In genomic region chr1:71556688-71557612, GRCm38 (mm10) we compare ENCODE assay signal across 8 mouse cellular contexts. TPM values are rescaled to one million over a fixed set of nuclear protein-coding genes. Genes with fewer than 3 reads are reported as not detected.
A peak's percentile ranks its signal among the peaks of the same experiment; 100 is the strongest.
DNase-seq lines count a peak whose midpoint lies in the region; ATAC-seq and TF ChIP-seq lines count a peak whose summit lies in the region.

Atic (plus strand) TSS chr1:71557150.

- under 1% methylated on average over 50 of the region's 55 CpGs for WGBS in kidney, embryonic 14.5 days
- under 1% methylated on average over 55 of the region's 55 CpGs for WGBS in limb, embryonic 15.5 days

- peak within 1 kb of the TSS; percentile 33 for H3K27ac ChIP-seq in bone marrow macrophage, adult 2 months (ENCODE audit: insufficient read depth, low read depth, low read length)
- peak within 1 kb of the TSS; percentile 38; the same call in 1 of the 2 replicates for H3K27ac ChIP-seq in embryonic fibroblast, embryonic 13.5 days (ENCODE audit: insufficient read depth, low read length)
- H3K27ac ChIP-seq in kidney, embryonic 14.5 days (ENCODE audit: low read depth, low read length), result peak within 1 kb of the TSS; percentile 79
- peak within 1 kb of the TSS; percentile 84 for H3K27ac ChIP-seq in limb, embryonic 15.5 days

- peak within 1 kb of the TSS; percentile 72 for H3K9ac ChIP-seq in kidney, embryonic 14.5 days (ENCODE audit: low read depth, low read length)
- peak within 1 kb of the TSS; percentile 74 for H3K9ac ChIP-seq in limb, embryonic 15.5 days

- DNase-seq in A20 (ENCODE audit: low read depth, low spot score), result peak; percentile 98
- DNase-seq in heart, adult 9 months (ENCODE audit: low spot score in 2 of 2), result peak; percentile 92 to 94
- DNase-seq in monocyte, adult 2 months (ENCODE audit: low read depth in 1 of 2, low spot score in 2 of 2), result peak; percentile 83 to 87
- peak; percentile 90 to 91 for DNase-seq in spleen, postnatal 36 days (ENCODE audit: low spot score in 2 of 2)

- peaks cover 5% of the 10 kb centered on the region for H3K4me1 ChIP-seq in bone marrow macrophage, adult 2 months (ENCODE audit: control insufficient read depth, insufficient read depth, low read length)
- H3K4me1 ChIP-seq in embryonic fibroblast, embryonic 13.5 days (ENCODE audit: control insufficient read depth, insufficient read depth, low read length), result peaks cover 4% of the 10 kb centered on the region
- no peaks in the 10 kb centered on the region for H3K4me1 ChIP-seq in kidney, embryonic 14.5 days (ENCODE audit: control insufficient read depth, insufficient read depth, low read length)
- peaks cover 9% of the 10 kb centered on the region; the same call in 1 of the 2 replicates for H3K4me1 ChIP-seq in limb, embryonic 15.5 days

- no peak for TF ChIP-seq CTCF in bone marrow macrophage, adult 2 months (IDR thresholded peaks at IDR 0.05; ENCODE audit: low read depth, low read length)
- no peak for TF ChIP-seq CTCF in embryonic fibroblast, embryonic 13.5 days (IDR thresholded peaks at IDR 0.05; ENCODE audit: borderline replicate concordance, insufficient read depth, low read length)

- peak within 1 kb of the TSS; percentile 70 for H3K4me2 ChIP-seq in kidney, embryonic 14.5 days (replicated peaks; ENCODE audit: low read depth, low read length)
- H3K4me2 ChIP-seq in limb, embryonic 15.5 days, result peak within 1 kb of the TSS; percentile 88

- ATAC-seq in kidney, embryonic 14.5 days (ENCODE audit: low FRiP score, low TSS enrichment), result peak; percentile 100
- peak; percentile 99 for ATAC-seq in limb, embryonic 15.5 days (ENCODE audit: insufficient number of reproducible peaks, low FRiP score, low TSS enrichment, low read depth)

- H3K4me3 ChIP-seq in bone marrow macrophage, adult 2 months (ENCODE audit: insufficient read depth, low read length), result peak within 1 kb of the TSS; percentile 70
- peak within 1 kb of the TSS; percentile 80 for H3K4me3 ChIP-seq in embryonic fibroblast, embryonic 13.5 days (ENCODE audit: insufficient read depth, low read length)
- H3K4me3 ChIP-seq in kidney, embryonic 14.5 days (ENCODE audit: low read length), result peak within 1 kb of the TSS; percentile 53
- H3K4me3 ChIP-seq in limb, embryonic 15.5 days, result peak within 1 kb of the TSS; percentile 75

- 0 out of 2 replicates have a peak, but pooled peaks have one; percentile 12 for TF ChIP-seq POLR2A in bone marrow macrophage, adult 2 months (IDR thresholded peaks at IDR 0.05; ENCODE audit: borderline replicate concordance, low read depth, low read length)
- TF ChIP-seq POLR2A in embryonic fibroblast, embryonic 13.5 days (IDR thresholded peaks at IDR 0.05; ENCODE audit: low read depth, low read length), result peak; percentile 89

- H3K9me3 ChIP-seq in kidney, embryonic 14.5 days (ENCODE audit: control insufficient read depth, low read length), result no peaks in the 10 kb centered on the region; the same call in 1 of the 2 replicates
- no peaks in the 10 kb centered on the region for H3K9me3 ChIP-seq in limb, embryonic 15.5 days

- peaks cover 23% of the 10 kb centered on the region for H3K36me3 ChIP-seq in kidney, embryonic 14.5 days (ENCODE audit: control insufficient read depth, insufficient read depth, low read length)
- H3K36me3 ChIP-seq in limb, embryonic 15.5 days, result peaks cover 28% of the 10 kb centered on the region

- no peaks in the 10 kb centered on the region for H3K27me3 ChIP-seq in kidney, embryonic 14.5 days (ENCODE audit: control insufficient read depth, insufficient read depth, low read length)
- no peaks in the 10 kb centered on the region for H3K27me3 ChIP-seq in limb, embryonic 15.5 days

RNA-seq across cellular contexts. Expression of gene Atic, which starts in this region (rescaled TPM):
- polyA plus RNA-seq in bone marrow macrophage, adult 2 months (2012; ENCODE audit: insufficient read depth, insufficient read length, missing spikeins), result 16.6 and 16.8 TPM in 2 replicates
- 73.8 and 88.5 TPM in 2 replicates for polyA plus RNA-seq in embryonic fibroblast, embryonic 13.5 days (2011; ENCODE audit: insufficient read length, low read depth, missing spikeins)
- 50.4 and 73.8 TPM in 2 replicates for polyA plus RNA-seq in kidney, embryonic 14.5 days (2014; fragmentation: Nextera tagmentation; extraction: Ambion mirVana)
- polyA plus RNA-seq in limb, embryonic 15.5 days (2015; fragmentation: Nextera tagmentation; extraction: Ambion mirVana), result 56.6 and 62.2 TPM in 2 replicates

Comparison
In these comparisons a context has a peak if more than half of its experiments do, and no peak if none do; other contexts are left out.
1. Peak in every context shown above with its lines: DNase-seq, ATAC-seq, H3K4me3 ChIP-seq and H3K27ac ChIP-seq.
2. H3K27ac ChIP-seq: peak in every context shown above with its lines; median percentile 84 in limb, embryonic 15.5 days; 79 in kidney, embryonic 14.5 days; 38 in embryonic fibroblast, embryonic 13.5 days; 33 in bone marrow macrophage, adult 2 months.